7 mouse cellular contexts compared by ENCODE assay signal in genomic region chr3:103791230-103792110, GRCm38 (mm10). TPM values are rescaled to one million over a fixed set of nuclear protein-coding genes. Genes with fewer than 3 reads are reported as not detected.
A peak's percentile ranks its signal among the peaks of the same experiment; 100 is the strongest.
DNase-seq lines count a peak whose midpoint lies in the region; ATAC-seq and TF ChIP-seq lines count a peak whose summit lies in the region.

Gene Hipk1, minus strand, starts transcription at chr3:103791563.

- H3K4me2 ChIP-seq in embryonic facial prominence, embryonic 11.5 days (ENCODE audit: low read depth, low read length), result peak within 1 kb of the TSS; percentile 78
- H3K4me2 ChIP-seq in limb, embryonic 12.5 days, result peak within 1 kb of the TSS; percentile 82
- peak within 1 kb of the TSS; percentile 77 for H3K4me2 ChIP-seq in midbrain, embryonic 15.5 days

- peak within 1 kb of the TSS; percentile 97 for H3K4me3 ChIP-seq in embryonic facial prominence, embryonic 11.5 days (ENCODE audit: low read depth, low read length)
- peak within 1 kb of the TSS; percentile 94 for H3K4me3 ChIP-seq in kidney, adult 2 months (ENCODE audit: insufficient read depth, low read depth, low read length)
- H3K4me3 ChIP-seq in limb, embryonic 12.5 days (replicated peaks), result peak within 1 kb of the TSS; percentile 97
- H3K4me3 ChIP-seq in midbrain, embryonic 15.5 days, result peak within 1 kb of the TSS; percentile 84
- H3K4me3 ChIP-seq in spleen, adult 2 months (ENCODE audit: extremely low read depth, insufficient read depth, insufficient read length), result peak within 1 kb of the TSS; percentile 98

- H3K4me1 ChIP-seq in embryonic facial prominence, embryonic 11.5 days (ENCODE audit: control insufficient read depth, insufficient read depth, low read length), result no peaks in the 10 kb centered on the region
- H3K4me1 ChIP-seq in kidney, adult 2 months (ENCODE audit: control insufficient read depth, insufficient read depth, low read length), result peaks cover 27% of the 10 kb centered on the region
- H3K4me1 ChIP-seq in limb, embryonic 12.5 days (replicated peaks), result peaks cover 16% of the 10 kb centered on the region
- peaks cover 29% of the 10 kb centered on the region for H3K4me1 ChIP-seq in midbrain, embryonic 15.5 days
- H3K4me1 ChIP-seq in spleen, adult 2 months (ENCODE audit: control insufficient read depth, insufficient read depth, insufficient read length), result peaks cover 14% of the 10 kb centered on the region

- TF ChIP-seq CTCF in kidney, adult 2 months (conservative IDR thresholded peaks at IDR 0.05; ENCODE audit: insufficient read depth, insufficient read length, low read depth, low read length), result no peak
- TF ChIP-seq CTCF in spleen, adult 2 months (IDR thresholded peaks at IDR 0.05; ENCODE audit: extremely low read depth, insufficient read depth, insufficient read length, insufficient replicate concordance), result no peak

- peak; percentile 79 for TF ChIP-seq POLR2A in kidney, adult 2 months (IDR thresholded peaks at IDR 0.05; ENCODE audit: low read depth, low read length)
- peak; percentile 88 for TF ChIP-seq POLR2A in spleen, adult 2 months (IDR thresholded peaks at IDR 0.05; ENCODE audit: low read depth, low read length)

- ATAC-seq in embryonic facial prominence, embryonic 11.5 days (replicated peaks; ENCODE audit: insufficient number of reproducible peaks, low FRiP score, low TSS enrichment, low read depth), result peak; percentile 94
- peak; percentile 94 for ATAC-seq in limb, embryonic 12.5 days (ENCODE audit: insufficient number of reproducible peaks, insufficient read depth, low FRiP score, low TSS enrichment, low read depth)
- ATAC-seq in midbrain, embryonic 15.5 days (replicated peaks), result peak; percentile 98

- H3K9ac ChIP-seq in embryonic facial prominence, embryonic 11.5 days (replicated peaks; ENCODE audit: low read length), result peak within 1 kb of the TSS; percentile 96
- H3K9ac ChIP-seq in limb, embryonic 12.5 days (replicated peaks), result peak within 1 kb of the TSS; percentile 94
- peak within 1 kb of the TSS; percentile 94 for H3K9ac ChIP-seq in midbrain, embryonic 15.5 days

- H3K27me3 ChIP-seq in embryonic facial prominence, embryonic 11.5 days (ENCODE audit: control insufficient read depth, insufficient read depth, low read length), result no peaks in the 10 kb centered on the region
- H3K27me3 ChIP-seq in kidney, adult 2 months (replicated peaks; ENCODE audit: control insufficient read depth, insufficient read depth, low read length), result no peaks in the 10 kb centered on the region
- H3K27me3 ChIP-seq in limb, embryonic 12.5 days, result no peaks in the 10 kb centered on the region
- H3K27me3 ChIP-seq in midbrain, embryonic 15.5 days (replicated peaks), result no peaks in the 10 kb centered on the region
- no peaks in the 10 kb centered on the region for H3K27me3 ChIP-seq in spleen, adult 2 months (ENCODE audit: control insufficient read depth, insufficient read depth, low read length)

- no peaks in the 10 kb centered on the region for H3K36me3 ChIP-seq in embryonic facial prominence, embryonic 11.5 days (replicated peaks; ENCODE audit: control insufficient read depth, insufficient read depth, low read depth, low read length)
- H3K36me3 ChIP-seq in kidney, adult 2 months (ENCODE audit: control insufficient read depth, insufficient read depth, low read length), result no peaks in the 10 kb centered on the region
- no peaks in the 10 kb centered on the region for H3K36me3 ChIP-seq in limb, embryonic 12.5 days
- no peaks in the 10 kb centered on the region for H3K36me3 ChIP-seq in midbrain, embryonic 15.5 days (replicated peaks)
- H3K36me3 ChIP-seq in spleen, adult 2 months (ENCODE audit: control insufficient read depth, insufficient read depth, low read length), result no peaks in the 10 kb centered on the region

- H3K9me3 ChIP-seq in embryonic facial prominence, embryonic 11.5 days (replicated peaks; ENCODE audit: control insufficient read depth, low read length), result no peaks in the 10 kb centered on the region
- H3K9me3 ChIP-seq in limb, embryonic 12.5 days, result no peaks in the 10 kb centered on the region
- no peaks in the 10 kb centered on the region for H3K9me3 ChIP-seq in midbrain, embryonic 15.5 days

- H3K27ac ChIP-seq in embryonic facial prominence, embryonic 11.5 days (replicated peaks; ENCODE audit: low read depth, low read length), result peak within 1 kb of the TSS; percentile 75
- H3K27ac ChIP-seq in kidney, adult 2 months (ENCODE audit: insufficient read depth, low read depth, low read length), result peak within 1 kb of the TSS; percentile 94
- peak within 1 kb of the TSS; percentile 91 for H3K27ac ChIP-seq in limb, embryonic 12.5 days
- H3K27ac ChIP-seq in midbrain, embryonic 15.5 days, result peak within 1 kb of the TSS; percentile 91
- H3K27ac ChIP-seq in spleen, adult 2 months (ENCODE audit: insufficient read depth, low read length), result peak within 1 kb of the TSS; percentile 97

- WGBS in embryonic facial prominence, embryonic 11.5 days, result 11% methylated on average over 41 of the region's 49 CpGs
- WGBS in kidney, adult 2 months, result 11% methylated on average over 49 of the region's 49 CpGs
- 10% methylated on average over 49 of the region's 49 CpGs for WGBS in limb, embryonic 12.5 days
- WGBS in midbrain, embryonic 15.5 days, result 9% methylated on average over 49 of the region's 49 CpGs
- 15% methylated on average over 49 of the region's 49 CpGs for WGBS in spleen, adult 2 months

- DNase-seq in adrenal gland, postnatal 14 days, result peak; percentile 97
- DNase-seq in embryonic facial prominence, embryonic 11.5 days (ENCODE audit: low spot score), result peak; percentile 94
- peak; percentile 95 to 97 for DNase-seq in heart, adult 18-20 months
- DNase-seq in kidney, adult 2 months, result peak; percentile 97
- peak; percentile 79 to 95 for DNase-seq in spleen, adult 2 months (ENCODE audit: low read depth in 1 of 2, low spot score in 2 of 2)

RNA-seq across cellular contexts. Expression of gene Hipk1, which starts in this region (rescaled TPM):
- 149 and 198 TPM in 2 replicates for total RNA-seq in adrenal gland, postnatal 14 days (2021)
- polyA plus RNA-seq in embryonic facial prominence, embryonic 11.5 days (2014; fragmentation: Nextera tagmentation; extraction: Ambion mirVana), result 13.8 TPM in 2 replicates
- total RNA-seq in heart, adult 18-20 months (2021), result 100 to 1,000 TPM in 1 of 2 experiments, 10 to 100 TPM in 1; 87.7 to 124 TPM
- polyA plus RNA-seq in kidney, adult 2 months (2012; rRNA removed), result 58.1 and 62.3 TPM in 2 replicates
- polyA plus RNA-seq in limb, embryonic 12.5 days (2016; fragmentation: Nextera tagmentation; extraction: Ambion mirVana), result 12.6 and 13.0 TPM in 2 replicates
- polyA plus RNA-seq in midbrain, embryonic 15.5 days (2015; fragmentation: Nextera tagmentation; extraction: Ambion mirVana), result 13.0 and 13.2 TPM in 2 replicates
- polyA plus RNA-seq in spleen, adult 2 months (2012; rRNA removed), result 72.4 and 84.4 TPM in 2 replicates

Comparison
In these comparisons a context has a peak if more than half of its experiments do, and no peak if none do; other contexts are left out.
1. Peak in every context shown above with its lines: DNase-seq, ATAC-seq, H3K4me3 ChIP-seq and H3K27ac ChIP-seq.